Mouse (Mus musculus): Measurements from ENCODE around the gene Gm10097. TPM values are rescaled to one million over a fixed set of nuclear protein-coding genes. Genes with fewer than 3 reads are reported as not detected.

Gene Gm10097
- total RNA-seq (2021), result not detected

DNA sequence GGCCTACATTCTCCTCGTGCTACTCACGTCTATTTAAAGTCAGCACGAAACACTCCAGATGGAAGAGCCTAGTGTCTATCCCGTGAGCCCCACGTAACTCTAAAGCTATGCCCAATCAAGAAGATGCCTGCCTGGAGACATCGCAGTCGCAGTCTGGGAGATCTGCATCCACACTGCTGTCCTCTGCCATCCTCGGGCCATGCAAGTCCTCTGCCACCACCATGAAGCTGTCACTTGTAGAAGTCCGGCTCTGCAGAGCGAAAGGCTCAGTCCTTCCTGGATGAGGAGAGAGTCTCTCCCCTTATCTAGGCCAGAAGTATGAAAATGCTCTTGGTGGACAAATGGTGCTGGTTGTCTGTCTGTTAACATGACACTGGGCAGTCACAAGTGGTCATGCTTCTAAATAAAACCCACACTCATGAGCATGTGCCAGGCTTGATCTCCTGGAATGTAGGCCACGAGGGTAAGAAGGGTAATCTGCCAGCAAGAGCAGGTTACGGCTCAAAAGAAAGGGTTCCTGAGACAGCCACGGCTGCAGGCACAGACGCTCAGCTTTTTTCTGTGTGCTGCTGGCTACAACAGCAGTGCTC, at the start of gene Gm10097:
TSS of gene Gm10097 (plus strand) at position 517 of the 590 bp plus-strand sequence.
- no peak for DNase-seq

DNA sequence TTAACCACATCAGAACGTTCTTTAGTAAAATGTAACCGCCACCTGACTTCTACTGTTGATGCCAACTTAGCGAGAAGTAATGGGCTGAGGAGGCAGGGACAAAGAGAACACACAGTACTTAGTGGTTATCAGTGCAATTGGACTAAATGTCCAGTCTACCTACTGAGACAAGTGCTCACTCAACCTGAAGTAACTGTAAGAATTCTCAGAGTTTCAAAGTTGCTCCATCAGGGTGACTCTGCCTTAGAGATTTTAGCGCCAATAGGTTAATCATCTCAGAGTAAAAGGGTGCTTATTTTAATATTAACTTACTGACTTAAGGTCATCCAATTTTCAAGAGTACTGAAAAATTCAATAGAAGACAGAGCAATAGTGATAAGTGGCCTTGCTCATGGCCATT, 43.1 kb upstream of the Gm10097 start:
- DNase-seq, result no peak

DNA sequence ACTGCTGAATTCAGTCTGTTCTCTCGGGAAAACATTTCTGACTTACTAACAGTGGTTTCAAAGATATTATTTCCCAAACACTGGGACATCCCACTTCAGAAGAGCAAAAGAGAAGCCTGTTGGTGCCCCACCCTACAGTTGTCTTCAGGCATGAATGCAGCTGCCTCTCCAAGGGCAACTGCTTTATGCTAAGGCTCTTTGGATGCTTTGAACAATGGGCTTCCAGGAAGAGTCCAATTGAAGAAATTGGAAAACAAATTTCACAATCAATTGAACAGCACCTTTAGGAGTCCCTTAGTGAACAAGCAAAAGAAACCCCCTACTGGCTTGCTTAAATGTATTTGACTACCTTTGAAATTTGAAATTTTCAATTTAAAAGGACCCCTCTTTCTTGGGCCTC, 41.8 kb upstream of the Gm10097 start:
- DNase-seq, result no peak

DNA sequence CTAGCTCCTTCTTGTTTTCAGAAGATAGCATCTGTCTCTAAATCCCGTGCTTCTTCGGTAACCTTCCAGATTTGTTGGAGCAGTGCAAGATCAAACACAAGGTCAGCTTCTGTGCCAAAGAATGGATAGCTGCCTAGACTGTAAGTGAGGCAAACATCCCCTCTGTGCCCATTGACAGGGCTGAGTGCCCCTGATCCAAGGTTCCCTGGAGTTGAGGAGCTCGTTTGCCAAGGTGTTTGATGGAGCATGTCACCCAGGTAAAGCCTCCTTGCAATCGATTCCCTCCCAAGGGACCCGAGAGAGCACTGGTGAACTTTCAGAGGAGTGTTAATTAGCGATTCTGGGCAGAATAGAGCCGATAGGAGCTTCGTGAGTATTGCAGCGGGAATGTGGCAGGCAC, 40.7 kb upstream of the Gm10097 start:
- DNase-seq, result no peak

DNA sequence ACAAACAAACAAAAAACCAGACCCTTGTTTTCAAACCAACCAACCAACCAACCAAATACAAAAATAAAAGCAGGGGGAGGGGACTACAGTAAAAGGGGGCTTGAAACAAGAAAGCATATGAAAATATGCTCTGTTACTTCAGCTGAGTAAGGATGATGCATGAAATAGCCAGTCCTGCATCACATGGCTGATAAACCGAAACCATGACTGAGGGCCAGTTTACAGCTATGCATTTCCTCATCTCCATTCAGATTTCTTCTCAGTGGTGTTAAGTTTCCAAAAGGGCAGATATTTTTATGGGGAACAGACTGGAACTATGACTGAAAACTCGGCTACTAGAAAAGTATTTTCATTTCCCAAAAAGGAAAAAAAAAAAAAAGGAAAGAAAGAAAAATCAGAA, 39.8 kb upstream of the Gm10097 start:
- no peak for DNase-seq

DNA sequence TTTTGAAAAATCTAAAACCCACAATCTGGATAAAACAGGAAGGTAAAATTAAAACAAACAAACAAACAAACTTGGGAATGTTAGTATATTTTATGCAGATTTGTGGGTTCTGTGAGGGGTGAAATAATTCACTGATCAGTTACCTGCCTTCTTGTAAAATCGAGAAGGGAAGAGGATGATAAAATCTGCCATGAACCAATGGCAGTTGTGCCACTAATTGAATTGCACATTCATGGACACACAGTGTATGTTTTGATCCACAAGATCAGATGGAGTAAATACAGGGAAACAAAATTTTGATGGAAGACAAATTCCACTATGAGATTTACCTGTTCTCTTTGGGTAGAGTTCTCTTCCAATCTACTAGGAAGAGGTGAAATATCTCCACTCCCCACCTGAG, 39.1 kb upstream of the Gm10097 start:
- DNase-seq, result no peak

DNA sequence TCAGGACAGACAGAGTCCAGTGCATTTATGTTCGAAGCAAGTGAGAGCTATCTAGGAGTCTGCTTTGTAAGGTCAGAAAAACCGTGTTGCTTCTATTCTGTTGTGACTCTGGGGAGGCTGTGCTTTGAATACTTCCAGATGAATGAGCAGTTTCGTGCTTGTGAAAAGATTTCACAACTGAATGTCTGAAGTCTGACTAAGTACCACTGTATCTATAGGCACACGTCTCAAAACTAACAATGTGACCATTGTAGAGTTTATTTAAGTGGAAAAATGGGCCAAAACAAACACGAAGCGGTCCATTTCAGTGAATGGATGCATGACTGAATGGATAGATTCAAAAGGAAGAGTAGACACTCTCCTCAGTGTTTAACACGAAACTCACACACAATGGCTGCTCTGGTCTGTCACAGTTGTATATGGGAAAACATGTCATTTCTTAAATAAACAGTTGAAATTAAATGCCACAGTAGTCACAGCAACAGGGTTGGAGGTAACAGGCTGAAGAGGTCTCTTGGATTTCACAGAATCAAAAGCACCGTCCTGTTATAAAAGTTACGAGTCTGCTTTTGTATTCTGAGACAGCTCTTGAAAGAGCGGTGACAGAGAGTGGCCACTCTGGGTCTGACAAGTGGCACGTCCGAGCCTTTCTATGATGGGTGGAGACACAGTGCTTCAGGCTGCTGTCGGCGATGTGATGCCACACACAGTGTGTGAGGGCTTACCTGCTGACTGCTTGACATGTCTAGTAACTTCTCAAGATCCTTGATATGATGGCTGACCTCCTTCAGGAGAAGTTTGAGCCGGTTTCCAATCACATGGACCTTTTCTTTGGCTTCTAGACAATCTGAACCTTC, 36.6 kb upstream of the Gm10097 start:
- DNase-seq, result no peak

DNA sequence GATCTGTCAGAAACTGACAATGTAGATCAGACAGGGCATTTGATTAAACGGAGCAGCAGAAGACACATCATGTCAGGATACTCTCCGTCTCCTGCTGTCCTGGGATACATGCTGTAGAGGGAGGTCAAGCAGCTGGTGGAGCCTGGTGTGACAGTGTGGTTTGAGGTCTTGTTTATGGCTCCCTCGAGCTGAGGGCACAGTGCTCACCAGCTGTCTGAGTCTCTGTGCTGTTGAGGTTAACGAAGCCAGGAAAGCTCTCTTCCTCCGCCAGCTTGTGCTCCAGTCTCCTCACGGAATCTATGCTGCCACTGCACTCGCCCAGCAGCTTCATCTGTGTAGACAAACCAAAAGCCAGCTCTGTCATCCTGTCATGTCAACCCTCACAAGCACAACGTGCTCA, 27.7 kb upstream of the Gm10097 start:
- DNase-seq, result no peak

DNA sequence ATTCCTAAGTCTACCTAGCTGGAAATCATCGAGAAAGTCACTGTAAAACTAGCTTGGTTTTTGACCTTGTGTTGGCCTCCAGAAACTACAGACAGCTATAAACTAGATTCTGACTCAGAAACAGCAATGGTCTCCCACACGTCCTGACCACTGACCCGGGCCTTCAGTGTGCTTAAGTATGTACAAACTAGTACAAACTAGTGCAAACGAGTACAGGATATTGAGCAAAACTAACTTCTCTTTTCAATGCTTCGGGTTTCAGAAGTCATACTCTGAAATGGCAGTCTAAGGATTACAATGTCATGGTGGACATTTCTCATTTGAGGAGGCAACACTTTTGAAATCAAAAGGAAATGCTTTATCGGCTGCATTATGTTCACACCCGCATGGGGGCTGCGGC, 24.5 kb upstream of the Gm10097 start:
- no peak for DNase-seq

DNA sequence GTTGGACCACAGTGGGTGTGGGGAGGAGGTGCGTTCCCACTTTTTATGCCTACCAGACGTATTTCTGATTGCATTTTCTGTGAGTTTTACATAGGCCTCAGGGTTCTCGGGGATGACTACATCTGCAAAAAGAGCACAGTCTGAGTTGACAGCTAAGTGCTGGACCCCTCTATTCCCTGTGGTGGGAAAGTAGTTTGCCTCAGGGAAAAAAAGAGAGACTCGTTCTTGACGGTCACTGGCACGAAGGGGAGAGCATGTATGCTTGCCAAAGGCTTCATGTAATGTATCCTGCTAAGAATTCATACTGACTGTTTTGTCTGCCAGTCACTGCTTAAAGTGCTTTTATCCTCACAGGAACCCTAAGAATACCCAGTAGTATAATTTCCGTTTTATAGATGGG, 23.8 kb upstream of the Gm10097 start:
- no peak for DNase-seq

DNA sequence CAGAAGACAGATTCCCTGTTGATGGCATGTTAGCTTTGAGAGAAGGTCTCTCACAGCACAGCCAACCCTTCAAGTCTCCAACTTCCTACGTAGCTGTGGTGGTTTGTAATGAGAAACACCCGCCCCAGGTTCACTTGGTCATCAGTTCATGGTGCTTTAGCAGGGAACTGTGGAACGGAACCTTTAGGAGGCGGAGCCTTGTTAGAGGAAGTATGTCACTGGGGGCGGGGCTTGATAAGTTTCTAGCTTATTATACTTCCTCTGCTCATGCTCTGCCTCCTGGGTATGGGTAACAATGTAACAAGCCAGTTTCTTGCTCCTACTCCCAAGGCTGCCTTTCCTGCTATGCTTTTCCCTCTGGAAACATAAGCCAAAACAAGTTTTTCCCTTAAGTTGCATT, 23.3 kb upstream of the Gm10097 start:
- DNase-seq, result no peak

DNA sequence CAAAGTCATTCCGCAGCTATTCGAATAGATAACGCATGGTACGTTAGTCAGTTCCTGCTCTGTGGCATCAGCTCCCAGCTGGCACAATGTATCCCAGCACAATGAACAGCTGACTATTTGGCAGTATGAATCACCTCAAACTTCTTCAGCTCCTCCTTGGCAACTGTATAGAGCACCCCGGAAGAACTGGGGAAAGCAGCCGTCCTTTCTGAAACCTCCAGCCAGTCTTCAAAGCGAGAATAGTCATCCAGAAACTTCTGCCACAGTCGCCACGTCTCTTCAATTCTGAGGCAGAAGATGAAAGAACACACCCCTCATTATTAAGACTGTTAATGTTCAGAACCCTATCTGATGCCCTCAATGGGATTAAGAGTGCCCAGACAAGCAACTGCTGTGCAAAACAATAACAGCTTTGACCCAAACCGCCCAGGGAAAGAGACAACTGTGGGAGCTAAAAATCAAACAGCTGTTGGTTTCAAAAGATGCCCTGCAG, 12.7 kb upstream of the Gm10097 start:
- DNase-seq, result no peak

DNA sequence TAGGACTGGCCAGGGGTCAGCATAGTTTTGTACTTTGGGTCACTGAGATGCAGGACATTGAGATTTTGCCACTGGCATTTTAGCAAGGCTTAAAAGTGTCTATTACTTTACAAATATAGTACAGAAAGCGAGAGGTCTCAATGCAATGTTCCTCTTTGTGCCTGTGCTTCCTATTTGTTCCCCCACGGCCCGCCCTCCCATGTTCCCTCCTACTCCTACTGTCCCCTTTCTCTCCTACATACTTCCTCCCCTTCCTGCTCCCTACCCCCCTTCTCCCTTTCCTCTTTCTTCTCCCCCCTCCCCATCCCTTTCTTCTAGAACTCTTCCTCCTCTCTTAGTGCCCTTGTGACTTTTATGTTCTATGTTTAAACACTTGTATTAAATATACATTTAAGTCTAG, 12.1 kb upstream of the Gm10097 start:
- no peak for DNase-seq

DNA sequence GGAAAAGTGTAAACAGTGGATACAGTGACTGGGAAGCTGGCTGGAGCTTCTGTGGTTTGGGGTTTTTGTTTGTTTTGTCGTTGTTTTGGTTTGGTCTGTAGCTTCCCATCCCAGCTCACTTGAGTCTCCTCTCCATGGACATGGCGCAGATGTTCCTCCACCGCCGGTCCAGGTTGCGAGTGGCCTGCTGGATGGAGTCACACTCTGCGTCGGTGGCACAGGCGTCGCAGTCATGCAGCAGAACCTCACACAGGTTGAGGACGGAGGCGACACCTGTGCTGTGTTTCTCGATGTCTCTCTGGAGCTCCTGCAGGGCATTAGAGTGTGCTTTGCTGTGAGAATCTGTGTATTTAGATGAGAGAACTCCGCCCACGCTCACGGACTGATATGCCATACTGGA, 11.3 kb upstream of the Gm10097 start:
- DNase-seq, result no peak

DNA sequence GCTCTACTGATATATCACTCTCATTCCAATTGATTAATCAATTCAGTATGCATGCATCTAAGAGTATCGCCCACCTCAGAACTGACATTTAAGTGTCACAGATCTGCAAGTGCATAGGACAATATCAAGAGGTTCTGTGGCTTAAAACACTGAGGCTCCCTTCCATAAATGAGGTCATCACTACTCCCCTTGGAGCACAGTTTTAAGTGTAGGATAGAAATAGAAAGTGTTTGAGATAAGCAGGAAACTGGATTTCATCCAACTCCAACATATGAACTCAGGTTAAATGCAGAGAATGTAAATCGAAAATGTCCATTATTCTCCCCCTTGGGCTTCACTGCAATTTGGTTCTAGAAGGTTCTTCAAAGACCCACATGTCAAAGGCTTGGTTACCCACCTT, 10.1 kb upstream of the Gm10097 start:
- no peak for DNase-seq

DNA sequence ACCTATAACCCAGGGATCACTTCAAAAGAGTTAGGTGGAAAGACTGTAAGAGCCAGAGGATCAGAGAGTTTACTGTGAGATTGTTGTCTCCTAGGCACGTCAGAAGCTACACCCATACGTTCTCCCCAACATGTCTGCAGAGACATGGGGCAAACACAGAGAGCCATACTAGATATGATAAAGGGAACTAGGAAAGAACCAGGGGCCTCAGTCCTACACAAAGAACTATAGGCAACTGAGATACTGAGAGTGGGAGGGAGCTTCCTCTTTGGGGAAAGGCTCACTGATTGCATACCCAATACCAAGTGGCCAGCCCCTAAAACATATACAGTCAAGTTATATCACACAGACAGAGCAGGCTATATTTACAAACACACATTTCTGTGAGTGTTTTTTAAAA, 9.0 kb upstream of the Gm10097 start:
- DNase-seq, result no peak

DNA sequence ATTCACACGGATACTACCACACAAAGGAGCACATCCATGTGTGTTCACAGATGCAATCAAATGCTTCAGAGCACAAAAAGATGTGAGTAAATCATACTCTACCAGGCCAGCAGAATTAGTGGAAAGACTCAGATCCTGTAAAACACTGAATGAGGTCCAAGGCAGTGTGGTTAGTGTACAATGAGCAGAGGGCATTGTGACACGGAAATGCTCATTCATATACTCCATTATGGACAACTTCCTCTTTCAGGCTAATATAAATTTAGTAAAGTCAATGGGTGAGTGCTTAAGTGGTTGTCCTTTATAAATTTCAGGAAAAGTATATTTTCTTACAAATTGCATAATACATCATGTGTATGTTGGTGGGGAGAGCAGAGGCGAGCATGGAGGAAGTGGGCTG, 1.9 kb upstream of the Gm10097 start:
- no peak for DNase-seq

DNA sequence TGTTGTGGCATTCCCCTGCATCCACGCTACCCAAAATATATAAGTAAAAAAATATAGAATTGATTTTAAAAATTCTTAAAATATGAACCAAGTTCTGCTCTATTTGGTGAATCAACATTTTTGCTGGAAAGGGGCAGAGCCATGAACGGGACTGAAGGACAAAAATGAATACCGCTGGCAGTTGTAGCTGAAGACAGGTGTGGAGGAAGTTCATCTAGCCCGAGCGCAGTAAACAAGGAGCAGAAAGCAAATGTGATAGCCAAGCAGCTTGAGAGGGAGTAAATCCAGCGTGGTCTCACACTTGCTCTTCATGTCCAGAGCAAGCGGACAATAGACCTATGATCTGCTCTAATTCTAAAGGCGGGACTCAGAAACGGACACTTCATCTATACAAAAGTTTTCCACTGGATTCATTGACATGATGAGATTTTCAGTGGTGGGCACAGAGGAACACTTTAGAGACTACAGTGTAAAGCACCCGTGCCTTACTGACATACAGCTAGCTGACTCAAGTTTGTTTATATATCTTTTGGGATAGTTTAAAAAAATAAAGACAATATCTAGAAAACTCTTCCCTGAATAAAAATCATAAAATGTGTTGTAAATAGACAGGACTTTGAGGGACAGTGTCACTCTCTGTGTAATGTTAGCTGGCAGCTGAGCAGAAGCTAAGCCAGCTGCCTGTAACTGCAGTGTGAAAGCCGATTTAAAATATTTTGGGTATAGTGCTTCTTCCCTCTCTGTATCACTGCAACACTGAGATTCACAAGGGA, 1.4 kb downstream of the Gm10097 start:
- DNase-seq, result no peak

DNA sequence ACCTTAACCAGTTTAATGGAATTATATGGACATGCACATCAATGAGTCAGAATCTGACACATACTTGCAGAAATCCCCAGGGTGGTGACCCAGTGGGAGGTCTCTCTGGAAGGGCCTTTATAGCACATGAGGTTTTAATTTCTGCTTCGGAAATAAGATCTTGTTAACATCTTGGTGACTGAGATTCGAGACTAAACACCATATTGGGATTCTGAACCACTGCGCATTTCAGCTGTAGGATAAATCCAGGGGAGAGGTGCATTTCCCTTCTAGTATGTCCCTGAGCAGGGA, 1.9 kb downstream of the Gm10097 start:
- DNase-seq, result no peak

DNA sequence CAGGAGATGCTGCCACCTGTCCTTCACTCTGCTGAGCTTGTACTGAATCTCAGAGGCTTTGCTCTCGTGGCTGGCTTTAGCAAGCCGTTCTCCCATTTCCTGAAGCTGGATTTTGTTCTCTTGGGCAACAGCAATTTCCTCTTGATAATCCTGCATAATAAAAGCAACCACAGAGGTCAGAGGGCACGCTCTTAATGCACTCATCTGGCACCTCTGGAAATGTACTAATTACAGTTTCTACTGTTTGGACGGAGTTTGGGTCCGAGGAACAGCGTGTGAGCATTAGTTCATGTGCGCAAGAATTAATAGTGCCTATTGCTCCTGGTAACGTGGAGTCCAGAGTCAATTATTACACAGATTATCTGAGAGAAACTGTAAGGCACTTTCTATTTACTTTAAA, 3.1 kb downstream of the Gm10097 start:
- no peak for DNase-seq

DNA sequence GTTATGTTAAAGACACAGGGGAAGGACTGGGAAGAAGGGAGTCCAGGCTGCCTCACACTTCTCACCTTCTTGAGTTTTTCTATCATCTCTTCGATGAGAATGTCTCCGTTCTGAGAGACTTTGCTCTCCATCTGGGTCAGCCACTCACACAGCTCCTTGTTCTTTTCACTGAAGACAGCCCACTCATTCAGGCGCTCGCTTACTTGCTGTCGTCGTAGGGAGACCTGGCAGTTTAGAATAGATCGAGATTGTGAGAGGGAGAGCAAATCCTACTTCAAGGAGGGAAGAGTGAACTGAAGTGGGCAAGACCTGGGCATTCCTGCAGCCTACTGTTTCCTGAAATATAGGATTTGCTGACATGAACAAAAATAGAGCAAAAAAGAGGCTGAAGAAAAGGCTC, 6.7 kb downstream of the Gm10097 start:
- no peak for DNase-seq

DNA sequence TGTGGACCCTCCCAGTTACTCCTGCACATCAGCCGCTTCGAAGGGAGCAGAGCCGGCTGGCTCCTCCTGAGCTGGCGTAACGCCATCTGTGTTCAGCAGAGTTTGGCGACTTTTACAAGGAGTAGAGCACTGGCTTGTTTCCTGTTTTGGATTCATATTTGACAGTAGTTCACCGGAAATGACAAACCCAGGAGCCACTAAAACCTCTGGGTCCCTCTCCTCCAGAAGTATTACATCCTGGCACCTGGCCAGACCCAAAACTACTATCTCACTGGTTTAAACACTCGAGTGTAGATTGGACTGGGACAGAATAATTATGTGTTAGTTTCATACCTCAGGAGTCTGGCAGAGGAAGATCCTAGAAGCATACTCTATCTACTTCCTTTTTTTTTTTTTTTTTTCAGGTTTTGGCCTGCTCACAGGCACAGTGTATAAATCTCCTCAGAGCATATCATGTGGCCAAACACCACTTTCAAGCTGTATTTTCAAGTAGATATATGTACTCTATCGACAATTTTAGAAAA, 11.0 kb downstream of the Gm10097 start:
- peak in 1 of 2 experiments; percentile 17 for DNase-seq

DNA sequence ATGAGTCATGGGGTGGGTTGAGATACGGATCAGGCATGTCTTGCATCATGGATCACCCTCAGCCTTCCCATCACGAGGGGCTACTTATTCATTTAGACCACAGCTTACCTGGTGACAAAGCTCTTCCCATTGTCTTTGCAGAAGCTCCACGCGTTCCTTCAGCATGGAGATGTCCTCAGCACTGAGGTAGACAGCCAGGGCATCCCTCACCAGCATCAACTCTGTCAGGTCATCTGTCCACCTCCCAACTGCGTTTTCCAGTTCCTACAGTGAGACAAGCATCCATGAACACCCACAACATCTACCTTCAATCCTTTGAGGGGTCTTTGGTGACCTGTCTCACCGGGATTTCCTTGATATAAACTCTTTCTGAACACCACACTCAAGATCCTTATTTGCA, 14.7 kb downstream of the Gm10097 start:
- DNase-seq, result no peak

DNA sequence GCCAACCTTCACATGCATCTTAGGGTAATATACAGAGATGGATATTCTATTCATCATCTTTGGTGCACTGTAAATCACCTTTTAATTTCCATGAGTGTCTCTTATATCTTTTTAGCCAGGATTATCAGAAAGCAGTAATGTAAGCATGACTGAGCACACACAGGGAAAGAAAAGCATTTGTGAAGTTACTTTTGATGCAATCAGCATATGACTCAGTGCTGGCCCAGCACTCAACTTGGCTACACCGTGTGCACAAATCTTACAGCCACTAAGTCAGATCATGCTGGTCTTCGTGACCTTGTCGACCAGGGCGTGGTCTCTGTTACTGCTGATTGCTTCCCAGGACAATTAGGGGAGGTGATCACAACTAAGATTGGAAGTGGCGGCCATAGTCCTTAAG, 16.8 kb downstream of the Gm10097 start:
- no peak for DNase-seq

Data from layer of hippocampus, postnatal 36 days (tissue).